Mouse (Mus musculus): Measurements from ENCODE around the gene Drg1.

The Drg1 gene

DNA sequence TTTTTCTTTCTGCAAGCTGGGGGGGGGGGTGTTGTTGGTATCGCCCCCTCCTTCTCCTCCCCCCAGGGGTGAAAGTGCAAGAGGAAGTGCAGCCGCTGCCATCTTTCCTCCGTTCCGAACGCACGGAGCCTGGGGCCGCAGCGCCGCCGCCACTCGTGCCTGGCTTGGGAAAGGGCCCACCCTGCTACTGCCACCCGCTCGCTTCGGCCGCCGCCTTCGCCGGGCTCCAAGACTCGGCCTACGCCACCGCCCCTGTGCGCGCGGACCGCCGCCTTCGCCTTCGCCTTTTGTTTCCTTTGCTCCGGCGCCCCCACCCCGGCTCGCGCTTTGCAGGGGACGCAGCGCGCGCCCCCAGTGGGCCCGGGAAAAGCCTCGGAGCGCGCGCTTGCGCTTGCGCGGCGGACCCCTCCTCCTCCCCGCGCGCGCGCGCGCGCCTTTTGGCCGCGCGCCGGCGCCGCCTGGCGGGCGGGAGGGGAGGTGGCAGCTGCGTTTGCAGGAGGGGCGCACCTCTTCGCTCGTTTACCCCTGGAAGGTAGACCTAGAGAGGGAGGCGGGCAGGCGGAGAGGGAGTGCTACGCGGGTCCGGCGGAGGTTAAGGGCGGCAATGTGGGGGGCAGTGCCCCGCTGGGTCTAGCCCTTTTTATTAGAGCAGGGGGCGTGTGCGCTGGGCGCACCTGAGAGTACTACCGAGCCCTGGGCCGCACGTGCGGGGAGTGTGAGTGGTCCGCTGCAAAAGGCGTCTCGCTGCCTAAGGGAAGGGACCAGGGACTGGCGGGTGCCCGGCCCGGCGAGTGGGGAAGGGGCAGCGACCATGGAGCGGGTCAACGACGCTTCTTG is 23.8 kb upstream of the Drg1 start:
- DNase-seq (ENCODE audit: low read depth, low spot score), result peak; percentile 36

DNA sequence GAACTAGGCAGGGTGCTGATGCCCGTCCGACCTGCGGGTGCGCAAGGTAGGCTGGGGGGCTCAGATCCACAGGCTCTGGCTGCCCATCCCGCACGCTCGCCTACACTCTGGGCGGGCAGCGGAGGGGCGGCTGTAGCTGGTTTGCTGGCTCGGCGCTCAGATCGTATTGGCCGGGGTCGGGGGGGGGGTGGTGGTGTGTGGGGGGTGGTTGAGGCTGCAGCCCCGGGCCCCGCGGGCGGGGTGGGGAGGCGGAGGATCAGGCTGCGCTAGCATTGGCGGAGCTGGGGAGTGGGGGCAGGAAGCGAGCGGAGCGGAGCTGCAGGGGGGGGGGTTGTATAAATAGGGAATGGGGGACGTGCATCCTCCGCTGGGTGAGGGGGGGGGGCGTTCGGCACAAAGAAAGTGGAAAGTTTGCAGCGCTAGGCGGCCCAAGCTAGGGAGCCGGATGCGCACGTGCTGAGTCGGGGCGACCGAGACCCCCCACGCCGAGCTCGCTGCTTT is 23.1 kb upstream of the Drg1 start:
- DNase-seq (ENCODE audit: low read depth, low spot score), result no peak

- no peak for DNase-seq (ENCODE audit: low read depth, low spot score)
Observed at GRCm38 (mm10) chr11:3288521-3289301, 22.5 kb upstream of the Drg1 start, which contains the start of gene Patz1. Patz1 (plus strand) TSS chr11:3288874.

- no peak for DNase-seq (ENCODE audit: low read depth, low spot score)
Observed at GRCm38 (mm10) chr11:3287921-3288320, 21.7 kb upstream of the Drg1 start.

- no peak for DNase-seq (ENCODE audit: low read depth, low spot score)
Observed at GRCm38 (mm10) chr11:3287131-3287530, 20.9 kb upstream of the Drg1 start.

GRCm38 (mm10) chr11:3285940-3286339 is 19.7 kb upstream of the Drg1 start:
- DNase-seq (ENCODE audit: low read depth, low spot score), result no peak

GRCm38 (mm10) chr11:3283645-3284044 is 17.4 kb upstream of the Drg1 start:
- DNase-seq (ENCODE audit: low read depth, low spot score), result no peak

DNA sequence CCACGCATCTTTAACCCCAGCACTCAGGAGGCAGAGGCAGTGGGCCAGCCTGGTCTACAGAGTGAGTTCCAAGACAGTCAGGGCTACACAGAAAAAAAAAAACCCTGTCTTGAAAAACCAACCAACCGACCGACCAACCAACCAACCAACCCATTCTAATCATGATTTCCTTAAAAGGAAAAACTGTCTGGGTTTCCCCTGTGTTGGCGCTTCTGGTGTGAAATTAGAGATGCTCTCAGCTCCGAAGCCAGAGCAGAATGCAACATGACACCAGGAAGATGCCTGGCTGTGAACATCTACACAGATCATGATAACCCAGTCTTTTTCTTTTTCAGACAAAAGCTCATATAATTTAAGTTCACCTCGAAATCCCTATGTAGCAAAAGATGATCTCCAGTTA is 16.7 kb upstream of the Drg1 start:
- DNase-seq (ENCODE audit: low read depth, low spot score), result no peak

- DNase-seq (ENCODE audit: low read depth, low spot score), result no peak
Observed at GRCm38 (mm10) chr11:3279729-3280128, 13.5 kb upstream of the Drg1 start.

DNA sequence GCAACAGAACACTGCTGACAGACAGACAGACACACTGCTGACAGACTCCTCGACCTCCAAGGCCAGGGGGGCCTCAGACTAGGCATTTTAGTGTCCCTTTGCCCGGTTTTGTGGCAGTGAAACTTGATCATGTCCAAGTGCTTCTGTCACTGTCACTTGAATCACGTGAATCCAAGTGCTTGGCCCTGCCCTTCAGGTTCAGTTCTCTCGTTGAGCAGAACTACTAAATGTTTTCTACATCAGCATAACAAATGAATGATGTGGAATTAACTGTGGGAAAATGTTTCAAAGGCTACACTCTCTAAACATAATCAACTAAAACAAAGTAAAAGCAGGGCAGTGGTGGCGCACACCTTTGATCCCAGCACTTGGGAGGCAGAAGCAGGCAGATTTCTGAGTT is 12.1 kb upstream of the Drg1 start:
- no peak for DNase-seq (ENCODE audit: low read depth, low spot score)

GRCm38 (mm10) chr11:3269241-3269640 is 3.0 kb upstream of the Drg1 start:
- DNase-seq (ENCODE audit: low read depth, low spot score), result no peak

DNA sequence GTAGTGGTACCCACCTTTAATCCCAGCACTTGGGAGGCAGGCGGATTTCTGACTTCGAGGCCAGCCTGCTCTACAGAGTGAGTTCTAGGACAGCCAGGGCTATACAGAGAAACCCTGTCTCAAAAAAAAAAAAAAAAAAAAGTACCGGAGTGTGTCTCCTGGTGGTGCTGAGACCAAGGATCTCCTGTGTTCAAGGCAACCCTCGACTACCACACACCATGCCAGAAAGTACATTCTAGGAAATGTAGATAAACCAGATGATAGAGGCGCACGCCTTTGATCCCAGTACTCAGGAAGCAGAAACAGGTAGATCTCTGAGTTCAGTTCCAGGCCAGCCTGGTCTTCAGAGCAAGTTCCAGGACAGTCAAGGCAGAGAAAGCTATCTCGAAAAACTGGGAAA is 918 bp upstream of the Drg1 start:
- DNase-seq (ENCODE audit: low read depth, low spot score), result peak; percentile 5

- DNase-seq (ENCODE audit: low read depth, low spot score), result peak; percentile 29
Observed at GRCm38 (mm10) chr11:3265291-3266078, 730 bp downstream of the Drg1 start.

DNA sequence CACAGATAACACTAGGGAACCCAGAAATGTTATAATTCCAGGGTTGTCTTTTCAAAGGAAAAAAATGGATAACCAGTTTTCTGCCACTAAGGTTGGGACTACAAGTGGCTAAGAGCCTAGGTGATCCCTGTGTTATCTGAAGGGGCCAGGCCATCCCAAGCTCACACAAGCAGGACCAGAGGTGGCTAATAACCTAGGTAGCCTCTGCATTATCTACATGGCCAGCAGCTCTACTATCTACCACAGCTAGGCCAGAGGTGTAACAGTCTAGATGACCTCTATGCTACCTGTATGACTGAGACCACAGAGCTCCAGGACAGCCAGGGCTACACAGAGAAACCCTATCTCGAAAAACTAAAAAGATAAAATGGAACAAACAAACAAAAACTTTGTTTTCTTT is 6.7 kb downstream of the Drg1 start:
- no peak for DNase-seq (ENCODE audit: low read depth, low spot score)

DNA sequence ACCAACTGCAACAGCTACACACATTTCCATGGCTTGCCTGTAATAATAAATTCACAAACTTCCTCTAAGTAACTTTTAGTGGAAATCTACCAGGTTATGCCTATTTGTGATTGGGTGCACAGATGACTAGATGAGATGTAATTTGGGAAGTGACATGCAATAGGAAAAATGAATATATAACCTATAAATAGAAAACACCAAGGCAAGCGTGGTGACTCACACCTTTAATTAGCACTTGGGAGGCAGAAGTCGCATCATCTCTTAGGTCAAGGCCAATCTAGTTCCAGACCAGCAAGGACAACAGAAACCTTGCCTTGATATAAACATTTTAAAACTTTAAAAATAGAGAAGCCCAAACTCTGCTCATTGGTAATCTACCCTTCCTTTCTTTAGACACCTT is 18.8 kb downstream of the Drg1 start:
- DNase-seq (ENCODE audit: low read depth, low spot score), result no peak

GRCm38 (mm10) chr11:3243771-3244170 is 22.4 kb downstream of the Drg1 start:
- DNase-seq (ENCODE audit: low read depth, low spot score), result no peak

DNA sequence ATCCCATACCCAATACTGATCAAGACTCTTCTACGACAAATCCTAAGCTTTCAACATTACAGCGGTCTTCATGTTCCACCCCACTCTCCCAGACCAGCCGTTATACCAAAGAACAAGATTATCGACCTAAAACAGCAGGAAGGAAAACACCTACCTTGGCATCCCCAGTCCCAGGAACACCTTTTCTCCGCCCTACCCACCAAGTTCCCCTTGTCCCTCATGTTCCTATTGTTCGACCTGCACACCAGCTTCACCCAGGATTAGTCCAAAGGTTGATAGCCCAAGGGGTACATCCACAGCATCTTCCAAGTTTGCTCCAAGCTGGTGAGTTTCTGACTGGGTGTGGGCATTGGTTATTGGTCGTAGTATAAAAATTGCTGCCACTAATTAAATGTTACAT is 23.8 kb downstream of the Drg1 start:
- no peak for DNase-seq (ENCODE audit: low read depth, low spot score)

- no peak for DNase-seq (ENCODE audit: low read depth, low spot score)
Observed at GRCm38 (mm10) chr11:3235277-3235676, 30.9 kb downstream of the Drg1 start.

GRCm38 (mm10) chr11:3233704-3234103 is 32.5 kb downstream of the Drg1 start:
- DNase-seq (ENCODE audit: low read depth, low spot score), result no peak

- DNase-seq (ENCODE audit: low read depth, low spot score), result no peak
Observed at GRCm38 (mm10) chr11:3232248-3232647, 34.0 kb downstream of the Drg1 start.

GRCm38 (mm10) chr11:3227113-3227512 is 39.1 kb downstream of the Drg1 start:
- no peak for DNase-seq (ENCODE audit: low read depth, low spot score)

DNA sequence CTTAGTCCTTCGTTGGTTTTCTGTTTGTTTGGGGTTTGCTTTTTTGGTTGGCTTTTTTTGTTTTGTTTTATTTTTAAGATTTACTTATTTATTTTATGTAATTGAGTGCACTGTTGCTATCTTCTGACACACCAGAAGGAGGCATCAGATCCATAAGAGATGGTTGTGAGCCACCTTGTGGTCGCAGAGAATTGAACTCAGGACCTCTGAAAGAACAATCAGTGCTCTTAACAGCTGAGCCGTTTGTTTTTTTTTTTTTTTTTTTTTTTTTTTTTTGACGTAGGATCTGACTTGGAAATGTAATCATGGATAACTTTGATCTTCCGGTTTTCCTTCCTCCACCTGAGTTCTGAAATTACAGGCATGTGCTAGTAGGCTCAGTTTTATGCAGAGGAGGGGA is 43.1 kb downstream of the Drg1 start:
- no peak for DNase-seq (ENCODE audit: low read depth, low spot score)
